ENCODE assay signal across 15 mouse cellular contexts in genomic region chr12:112866467-112867080, GRCm38 (mm10). TPM values are rescaled to one million over a fixed set of nuclear protein-coding genes. Genes with fewer than 3 reads are reported as not detected.
DNase-seq lines count a peak whose midpoint lies in the region; TF ChIP-seq lines count a peak whose summit lies in the region.
"Had no signal": no experiment of that assay in that cellular context is flagged by ENCODE, and none has a peak within 500 bp of the region (broad histone marks: within the 10 kb centered on the region; RNA-seq: fewer than 3 reads in every experiment).

No protein-coding gene starts in this region.

- peak overlapping the region; percentile 51 for H3K9ac ChIP-seq in CH12.LX (ENCODE audit: insufficient read depth, low read depth)
- H3K9ac ChIP-seq: liver, embryonic 12.5 days had no signal

- peaks cover 2% of the 10 kb centered on the region for H3K79me2 ChIP-seq in CH12.LX (replicated peaks; ENCODE audit: control insufficient read depth, extremely low read depth, insufficient read depth, poor library complexity, severe bottlenecking)

- intact Hi-C loops in left cerebral cortex, postnatal 4 days (cut with DNase I), result no loop called here

- in situ Hi-C loops in CH12.LX (cut with MboI; ENCODE audit: low pct_ligation_motif_present, low pct_unique_long_range_greater_than_20kb, low sequenced_read_pairs), result no loop called here

- dilution Hi-C loops in CH12.LX (cut with MboI; ENCODE audit: extremely low pct_ligation_motif_present, extremely low pct_unique_long_range_greater_than_20kb, low sequenced_read_pairs), result no loop called here

- peaks cover 3 to 22% of the 10 kb centered on the region in 2 experiments for H3K36me3 ChIP-seq in CH12.LX (replicated peaks in 1 of 2; ENCODE audit: control insufficient read depth in 1 of 2, insufficient read depth in 1 of 2, low read length in 1 of 2)
- H3K36me3 ChIP-seq: liver, embryonic 12.5 days; midbrain, embryonic 10.5 days had no signal

- peak; percentile 32; the same call in 1 of the 2 replicates for TF ChIP-seq POLR2A in CH12.LX (IDR thresholded peaks at IDR 0.05; ENCODE audit: low read depth, low read length)
- TF ChIP-seq POLR2A in bone marrow, adult 2 months (IDR thresholded peaks at IDR 0.05; ENCODE audit: borderline replicate concordance, control insufficient read depth, low read depth, low read length), result no peak

- H3K27me3 ChIP-seq in CH12.LX (replicated peaks), result no peaks in the 10 kb centered on the region

- WGBS in bone marrow, adult 2 months, result 63% methylated on average over 8 of the region's 8 CpGs

- peak overlapping the region; percentile 73 for H3K4me2 ChIP-seq in CH12.LX (ENCODE audit: insufficient read depth, low read depth, poor library complexity, severe bottlenecking)
- H3K4me2 ChIP-seq: liver, embryonic 12.5 days had no signal

- no peak for TF ChIP-seq CTCF in CH12.LX (conservative IDR thresholded peaks at IDR 0.05 in 1 of 2, IDR thresholded peaks at IDR 0.05 in 1 of 2; ENCODE audit: low read depth in 2 of 2, low read length in 2 of 2)
- TF ChIP-seq CTCF in bone marrow, adult 2 months (IDR thresholded peaks at IDR 0.05; ENCODE audit: control insufficient read depth, insufficient read depth, low read length), result no peak

- peaks cover 56 to 80% of the 10 kb centered on the region in 2 experiments for H3K4me1 ChIP-seq in CH12.LX (ENCODE audit: control insufficient read depth in 1 of 2, insufficient read depth in 2 of 2)
- peaks cover 15% of the 10 kb centered on the region for H3K4me1 ChIP-seq in bone marrow, adult 2 months (ENCODE audit: control insufficient read depth, insufficient read depth, low read length)

- H3K4me3 ChIP-seq in CH12.LX (replicated peaks in 1 of 3; ENCODE audit: low read depth in 2 of 3, low read length in 2 of 3, poor library complexity in 1 of 3), result peak overlapping the region in 2 of 3 experiments; percentile 52 to 60
- no peak overlapping the region for H3K4me3 ChIP-seq in bone marrow, adult 2 months (replicated peaks; ENCODE audit: control insufficient read depth, low read depth, low read length)
- H3K4me3 ChIP-seq: erythroblast, embryonic 14.5 days; left cerebral cortex, adult 2 months; liver, embryonic 12.5 days; midbrain, embryonic 10.5 days had no signal

- peak; percentile 60 to 69 for DNase-seq in cerebellum, postnatal 10 days
- DNase-seq in cerebellum, adult 11 months, result no peak
- peak; percentile 52 for DNase-seq in kidney, postnatal 14 days
- DNase-seq in kidney, adult 18-20 months, result no peak
- peak; percentile 76 for DNase-seq in CH12.LX (ENCODE audit: extremely low read depth)
- DNase-seq in left cerebral cortex, postnatal 4 days, result no peak
- DNase-seq in ovary, adult 18-20 months (ENCODE audit: low spot score), result no peak
- DNase-seq: gastrocnemius, postnatal 10 days; heart, postnatal 14 days had no signal

- TF ChIP-seq RAD21 in CH12.LX (IDR thresholded peaks at IDR 0.05; ENCODE audit: low read depth, low read length), result no peak

- TF ChIP-seq EP300 in CH12.LX (IDR thresholded peaks at IDR 0.05; ENCODE audit: low read length), result peak; percentile 58; the same call in 1 of the 2 replicates

- no peaks in the 10 kb centered on the region for H3K9me3 ChIP-seq in CH12.LX (replicated peaks; ENCODE audit: low read length)
- H3K9me3 ChIP-seq: liver, embryonic 12.5 days; midbrain, embryonic 10.5 days had no signal

- peak overlapping the region; percentile 100 for H3K27ac ChIP-seq in CH12.LX (ENCODE audit: insufficient read depth, low read depth)
- peak overlapping the region; percentile 65 for H3K27ac ChIP-seq in bone marrow, adult 2 months (ENCODE audit: control insufficient read depth, insufficient read depth, low read depth, low read length, poor library complexity)
- H3K27ac ChIP-seq: left cerebral cortex, adult 2 months; liver, embryonic 12.5 days; midbrain, embryonic 10.5 days had no signal

TF ChIP-seq in CH12.LX, 34 proteins besides CTCF, POLR2A, EP300 and RAD21:
- TF ChIP-seq SMC3 (IDR thresholded peaks at IDR 0.05; ENCODE audit: low read depth, low read length), result no peak
- TF ChIP-seq ZC3H11A (IDR thresholded peaks at IDR 0.05; ENCODE audit: low read depth, low read length), result no peak
- peak; percentile 50; the same call in 1 of the 2 replicates for TF ChIP-seq NELFE (IDR thresholded peaks at IDR 0.05; ENCODE audit: low read depth, low read length)
- no peak for TF ChIP-seq MAFK (IDR thresholded peaks at IDR 0.05; ENCODE audit: insufficient replicate concordance, low read length)
- TF ChIP-seq ZNF384 (IDR thresholded peaks at IDR 0.05; ENCODE audit: low read depth, low read length), result no peak
- peak; percentile 33 for TF ChIP-seq MAX (IDR thresholded peaks at IDR 0.05; ENCODE audit: low read length)
- TF ChIP-seq RCOR1 (conservative IDR thresholded peaks at IDR 0.05; ENCODE audit: low read depth, low read length), result no peak; the same call in 1 of the 2 replicates
- peak; percentile 71 for TF ChIP-seq ETS1 (conservative IDR thresholded peaks at IDR 0.05; ENCODE audit: low read depth, low read length)
- no peak for TF ChIP-seq JUND (conservative IDR thresholded peaks at IDR 0.05; ENCODE audit: low read depth, low read length)
- TF ChIP-seq JUN (IDR thresholded peaks at IDR 0.05; ENCODE audit: insufficient read depth, low read depth, low read length), result no peak
- 0 out of 2 replicates have a peak, but pooled peaks have one; percentile 27 for TF ChIP-seq TBP (conservative IDR thresholded peaks at IDR 0.05; ENCODE audit: low read depth, low read length)
- TF ChIP-seq MAZ (IDR thresholded peaks at IDR 0.05; ENCODE audit: low read depth, low read length), result peak; percentile 11; the same call in 1 of the 2 replicates
- TF ChIP-seq USF1 (IDR thresholded peaks at IDR 0.05; ENCODE audit: low read depth, low read length), result no peak
- TF ChIP-seq MEF2A (IDR thresholded peaks at IDR 0.05; ENCODE audit: borderline replicate concordance, low read depth, low read length), result peak; percentile 55
- 0 out of 2 replicates have a peak, but pooled peaks have one; percentile 16 for TF ChIP-seq SIN3A (IDR thresholded peaks at IDR 0.05; ENCODE audit: low read length)
- peak; percentile 85 for TF ChIP-seq ELF1 (IDR thresholded peaks at IDR 0.05; ENCODE audit: low read depth, low read length)
- no peak for TF ChIP-seq MXI1 (IDR thresholded peaks at IDR 0.05; ENCODE audit: low read depth, low read length)
- TF ChIP-seq HCFC1 (IDR thresholded peaks at IDR 0.05; ENCODE audit: low read depth, low read length), result no peak
- TF ChIP-seq ZKSCAN1 (IDR thresholded peaks at IDR 0.05; ENCODE audit: borderline replicate concordance, low read depth, low read length), result peak; percentile 80; the same call in 1 of the 2 replicates
- TF ChIP-seq PAX5 (IDR thresholded peaks at IDR 0.05; ENCODE audit: low read length), result no peak
- 0 out of 2 replicates have a peak, but pooled peaks have one; percentile 19 for TF ChIP-seq TCF12 (IDR thresholded peaks at IDR 0.05; ENCODE audit: low read depth, low read length)
- no peak for TF ChIP-seq POLR2AphosphoS2 (IDR thresholded peaks at IDR 0.05; ENCODE audit: low read depth, low read length)
- TF ChIP-seq MYC (IDR thresholded peaks at IDR 0.05; ENCODE audit: low read depth, low read length), result no peak
- TF ChIP-seq ZMIZ1 (IDR thresholded peaks at IDR 0.05; ENCODE audit: low read depth, low read length), result no peak
- no peak for TF ChIP-seq CHD2 (IDR thresholded peaks at IDR 0.05; ENCODE audit: low read length)
- 0 out of 2 replicates have a peak, but pooled peaks have one; percentile 32 for TF ChIP-seq KAT2A (IDR thresholded peaks at IDR 0.05; ENCODE audit: insufficient replicate concordance, low read length)
- TF ChIP-seq GABPA (IDR thresholded peaks at IDR 0.05; ENCODE audit: insufficient replicate concordance, low read depth, low read length), result no peak
- TF ChIP-seq NRF1 (IDR thresholded peaks at IDR 0.05; ENCODE audit: low read depth, low read length), result 0 out of 2 replicates have a peak, but pooled peaks have one; percentile 27
- TF ChIP-seq BHLHE40 (IDR thresholded peaks at IDR 0.05; ENCODE audit: low read depth, low read length), result no peak
- TF ChIP-seq UBTF (IDR thresholded peaks at IDR 0.05; ENCODE audit: low read depth, low read length), result 0 out of 2 replicates have a peak, but pooled peaks have one; percentile 10
- TF ChIP-seq E2F4 (IDR thresholded peaks at IDR 0.05; ENCODE audit: insufficient replicate concordance, low read depth, low read length), result no peak
- TF ChIP-seq CHD1 (IDR thresholded peaks at IDR 0.05; ENCODE audit: low read depth, low read length), result no peak; the same call in 1 of the 2 replicates
- TF ChIP-seq USF2 (conservative IDR thresholded peaks at IDR 0.05; ENCODE audit: low read depth, low read length), result no peak
- TF ChIP-seq IRF4 (IDR thresholded peaks at IDR 0.05; ENCODE audit: low read depth, low read length), result peak; percentile 51

RNA-seq across cellular contexts. Expression of gene Gpr132, which starts 1.5 kb away (rescaled TPM):
- 31.1 and 44.7 TPM in 2 replicates for total RNA-seq in CH12.LX (2012; rRNA removed)
- total RNA-seq in CH12.LX (2014; rRNA removed), result 19.4 and 24.4 TPM in 2 replicates
- polyA plus RNA-seq in CH12.LX (2012; ENCODE audit: insufficient read length, low read depth), result 50.9 and 62.1 TPM in 2 replicates
- 6.1 and 15.8 TPM in 2 replicates for polyA plus RNA-seq in bone marrow, adult 2 months (2011; ENCODE audit: insufficient read depth, insufficient read length, low replicate concordance, missing spikeins)
- total RNA-seq in left cerebral cortex, postnatal 4 days (2021), result not detected
- polyA plus RNA-seq: midbrain, embryonic 10.5 days; neural tube, embryonic 11.5 days had no signal

RNA-seq across cellular contexts. Expression of gene Cdca4, which starts 37.4 kb away (rescaled TPM):
- total RNA-seq in CH12.LX (2012; rRNA removed), result 78.0 and 90.6 TPM in 2 replicates
- 111 and 128 TPM in 2 replicates for total RNA-seq in CH12.LX (2014; rRNA removed)
- polyA plus RNA-seq in CH12.LX (2012; ENCODE audit: insufficient read length, low read depth), result 68.3 and 78.0 TPM in 2 replicates
- 23.4 and 40.6 TPM in 2 replicates for polyA plus RNA-seq in bone marrow, adult 2 months (2011; ENCODE audit: insufficient read depth, insufficient read length, low replicate concordance, missing spikeins)
- total RNA-seq in left cerebral cortex, postnatal 4 days (2021), result 10 to 100 TPM; 18.5 to 19.8 TPM

RNA-seq across cellular contexts. Expression of gene Clba1, which starts 57.8 kb away (rescaled TPM):
- total RNA-seq in CH12.LX (2012; rRNA removed) (3.1 and 3.5 TPM in 2 replicates), CH12.LX (2014; rRNA removed) (2.5 TPM in 2 replicates)
- polyA plus RNA-seq in CH12.LX (2012; ENCODE audit: insufficient read length, low read depth), result 3.0 and 3.5 TPM in 2 replicates
- 1.9 TPM in 1 of 2 replicates, not detected in the other for polyA plus RNA-seq in bone marrow, adult 2 months (2011; ENCODE audit: insufficient read depth, insufficient read length, low replicate concordance, missing spikeins)
- 10 to 100 TPM; 15.0 to 15.8 TPM for total RNA-seq in left cerebral cortex, postnatal 4 days (2021)
- polyA plus RNA-seq: erythroblast, embryonic 14.5 days had no signal

Comparison
In these comparisons a context has a peak if more than half of its experiments do, and no peak if none do; other contexts are left out.
1. DNase-seq: peak in cerebellum, postnatal 10 days (2 of 2), kidney, postnatal 14 days (single experiment) and CH12.LX (single experiment); none in cerebellum, adult 11 months (single experiment), kidney, adult 18-20 months (single experiment), left cerebral cortex, postnatal 4 days (single experiment) and ovary, adult 18-20 months (single experiment).
2. RNA of gene Gpr132, which starts 1.5 kb away (total RNA-seq): 19.4 to 44.7 TPM in CH12.LX; not detected in left cerebral cortex, postnatal 4 days; every median in the first group is over 10 times any median in the second.